Mouse (Mus musculus): ENCODE data around the gene Cnot6. TPM values are rescaled to one million over a fixed set of nuclear protein-coding genes. Genes with fewer than 3 reads are reported as not detected.

Cnot6 gene
- polyA plus RNA-seq, 1 experiment = 24.4 TPM

- H3K4me3 ChIP-seq (ENCODE audit: insufficient read depth, low read length) = no peak overlapping the region
- H3K4me1 ChIP-seq (ENCODE audit: control insufficient read depth, insufficient read depth, low read length) = no peaks in the 10 kb centered on the region
- TF ChIP-seq POLR2A (IDR thresholded peaks at IDR 0.05; ENCODE audit: extremely low read depth, insufficient read depth, low read length) (no peak), CTCF (IDR thresholded peaks at IDR 0.05; ENCODE audit: extremely low read depth, insufficient read depth, low read length) (no peak)
- no peak overlapping the region for H3K27ac ChIP-seq (ENCODE audit: insufficient read depth, low read length)
These were observed 90.6 kb downstream of the Cnot6 start for GRCm38 (mm10) chr11:49621953-49622352.

Other genes starting within 250 kb of the Cnot6 start
- gene Olfr1386, start 247.7 kb downstream of the Cnot6 start, polyA plus RNA-seq (2012; rRNA removed) = not detected in 2 replicates
- not detected in 2 replicates for gene Olfr1385, start 223.7 kb downstream of the Cnot6 start, polyA plus RNA-seq (2012; rRNA removed)
- gene Olfr1384, start 206.0 kb downstream of the Cnot6 start, polyA plus RNA-seq (2012; rRNA removed) = not detected in 2 replicates
- gene Olfr1383, start 193.1 kb downstream of the Cnot6 start, polyA plus RNA-seq (2012; rRNA removed) = not detected in 2 replicates
- not detected in 2 replicates for gene Olfr1382, start 184.5 kb downstream of the Cnot6 start, polyA plus RNA-seq (2012; rRNA removed)
- not detected in 2 replicates for gene Olfr1381, start 169.3 kb downstream of the Cnot6 start, polyA plus RNA-seq (2012; rRNA removed)
- gene Olfr1380, start 155.8 kb downstream of the Cnot6 start, polyA plus RNA-seq (2012; rRNA removed) = not detected in 2 replicates
- 1.9 and 2.1 TPM in 2 replicates for gene Flt4, start 103.5 kb downstream of the Cnot6 start, polyA plus RNA-seq (2012; rRNA removed)
- 0.55 TPM in 1 of 2 replicates, not detected in the other for gene Scgb3a1, start 49.1 kb downstream of the Cnot6 start, polyA plus RNA-seq (2012; rRNA removed)
- gene Gfpt2, start 81.5 kb upstream of the Cnot6 start, polyA plus RNA-seq (2012; rRNA removed) = 10.9 and 11.4 TPM in 2 replicates
- gene Mapk9, start 134.0 kb upstream of the Cnot6 start, polyA plus RNA-seq (2012; rRNA removed) = 130 and 131 TPM in 2 replicates
- gene Rasgef1c, start 189.1 kb upstream of the Cnot6 start, polyA plus RNA-seq (2012; rRNA removed) = 38.6 and 38.8 TPM in 2 replicates